Mouse (Mus musculus): ENCODE results near the gene Nipsnap1.

Nipsnap1 gene

DNA sequence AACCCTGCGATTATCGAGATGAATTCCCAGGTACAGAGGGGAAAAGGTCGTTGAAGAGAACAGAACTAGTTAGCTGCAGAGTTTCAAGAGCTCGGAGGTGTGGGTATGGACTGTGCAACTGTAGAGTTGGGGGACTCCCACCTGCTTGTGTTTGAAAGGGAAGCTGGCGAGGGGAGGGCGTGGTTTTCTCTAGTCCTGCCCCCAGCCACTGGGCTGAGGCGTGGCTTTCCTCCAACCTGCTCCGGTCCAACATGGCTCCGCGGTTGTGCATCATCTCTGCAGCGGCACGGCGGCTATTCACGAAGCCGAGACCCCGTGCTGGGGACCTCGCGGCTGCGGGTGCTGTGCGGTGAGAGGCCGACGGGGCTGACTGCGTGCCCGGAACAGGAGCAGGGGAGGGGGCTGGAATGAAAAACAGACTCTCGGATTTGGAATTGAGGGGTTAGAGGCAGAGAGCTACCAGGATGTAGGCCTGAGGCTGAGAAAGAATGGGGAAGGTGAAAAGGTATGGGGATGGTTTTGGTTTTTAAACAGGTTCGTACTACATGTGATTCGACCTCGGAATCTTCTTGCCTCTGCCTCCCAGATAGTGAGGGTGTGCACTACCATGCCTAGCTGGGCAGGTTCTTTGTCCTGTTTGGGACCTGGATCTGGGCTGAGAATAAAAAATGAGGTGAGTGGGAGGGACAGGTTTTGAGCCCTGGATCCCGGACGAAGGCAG is at the start of gene Nipsnap1:
Gene Nipsnap1 (plus strand): TSS at position 197 of the 721 bp plus-strand sequence.
- no peak for DNase-seq (ENCODE audit: extremely low spot score, low read depth, low spot score)

- DNase-seq (ENCODE audit: extremely low spot score, low read depth, low spot score): no peak
Measured at GRCm38 (mm10) chr11:4826152-4826778, 47.5 kb upstream of the Nipsnap1 start.

GRCm38 (mm10) chr11:4827340-4827739 is 46.4 kb upstream of the Nipsnap1 start:
- no peak for DNase-seq (ENCODE audit: extremely low spot score, low read depth, low spot score)

GRCm38 (mm10) chr11:4827916-4828315 is 45.8 kb upstream of the Nipsnap1 start:
- DNase-seq (ENCODE audit: extremely low spot score, low read depth, low spot score): no peak

GRCm38 (mm10) chr11:4831066-4831465 is 42.7 kb upstream of the Nipsnap1 start:
- DNase-seq (ENCODE audit: extremely low spot score, low read depth, low spot score): no peak

GRCm38 (mm10) chr11:4833295-4833939 is 40.3 kb upstream of the Nipsnap1 start:
- no peak for DNase-seq (ENCODE audit: extremely low spot score, low read depth, low spot score)

GRCm38 (mm10) chr11:4835436-4835835 is 38.3 kb upstream of the Nipsnap1 start:
- no peak for DNase-seq (ENCODE audit: extremely low spot score, low read depth, low spot score)

DNA sequence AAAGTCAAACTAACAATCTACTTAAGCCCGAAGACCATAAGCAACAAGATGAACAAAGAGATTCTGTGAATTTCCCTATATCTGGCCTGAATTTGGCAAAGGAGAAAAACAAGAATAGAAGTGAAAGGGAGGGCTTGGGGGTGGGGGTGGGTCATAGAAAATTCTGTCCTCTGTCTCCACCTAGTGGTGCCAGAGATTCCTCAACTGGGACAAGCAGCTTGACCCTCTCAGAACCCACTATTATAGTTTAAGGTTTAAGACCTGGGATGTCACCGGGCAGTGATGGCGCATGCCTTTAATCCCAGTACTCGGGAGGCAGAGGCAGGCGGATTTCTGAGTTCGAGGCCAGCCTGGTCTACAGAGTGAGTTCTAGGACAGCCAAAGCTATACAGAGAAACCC is 37.0 kb upstream of the Nipsnap1 start:
- DNase-seq (ENCODE audit: extremely low spot score, low read depth, low spot score): peak; percentile 28

- no peak for DNase-seq (ENCODE audit: extremely low spot score, low read depth, low spot score)
Measured at GRCm38 (mm10) chr11:4837342-4837741, 36.4 kb upstream of the Nipsnap1 start.

DNA sequence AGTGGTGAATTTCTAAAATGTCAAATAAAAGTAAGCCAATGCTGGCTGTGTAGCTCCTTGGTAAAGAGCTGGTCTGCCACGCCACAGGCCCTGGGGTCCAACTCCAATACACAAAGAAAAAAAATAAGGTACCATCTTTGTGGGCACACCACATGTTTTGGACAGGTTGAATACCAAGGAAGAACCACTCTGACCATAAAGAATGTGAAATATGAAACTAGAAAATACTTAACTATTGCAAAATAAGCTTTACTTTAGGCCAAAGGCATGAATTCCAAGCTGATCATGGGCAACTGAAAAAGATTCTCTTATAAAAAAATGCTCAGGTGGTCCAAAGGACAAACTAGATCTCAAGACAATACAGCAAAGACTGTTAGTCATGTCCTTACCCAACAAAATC is 35.5 kb upstream of the Nipsnap1 start:
- DNase-seq (ENCODE audit: extremely low spot score, low read depth, low spot score): no peak

GRCm38 (mm10) chr11:4840942-4841526 is 32.7 kb upstream of the Nipsnap1 start:
- DNase-seq (ENCODE audit: extremely low spot score, low read depth, low spot score): no peak

DNA sequence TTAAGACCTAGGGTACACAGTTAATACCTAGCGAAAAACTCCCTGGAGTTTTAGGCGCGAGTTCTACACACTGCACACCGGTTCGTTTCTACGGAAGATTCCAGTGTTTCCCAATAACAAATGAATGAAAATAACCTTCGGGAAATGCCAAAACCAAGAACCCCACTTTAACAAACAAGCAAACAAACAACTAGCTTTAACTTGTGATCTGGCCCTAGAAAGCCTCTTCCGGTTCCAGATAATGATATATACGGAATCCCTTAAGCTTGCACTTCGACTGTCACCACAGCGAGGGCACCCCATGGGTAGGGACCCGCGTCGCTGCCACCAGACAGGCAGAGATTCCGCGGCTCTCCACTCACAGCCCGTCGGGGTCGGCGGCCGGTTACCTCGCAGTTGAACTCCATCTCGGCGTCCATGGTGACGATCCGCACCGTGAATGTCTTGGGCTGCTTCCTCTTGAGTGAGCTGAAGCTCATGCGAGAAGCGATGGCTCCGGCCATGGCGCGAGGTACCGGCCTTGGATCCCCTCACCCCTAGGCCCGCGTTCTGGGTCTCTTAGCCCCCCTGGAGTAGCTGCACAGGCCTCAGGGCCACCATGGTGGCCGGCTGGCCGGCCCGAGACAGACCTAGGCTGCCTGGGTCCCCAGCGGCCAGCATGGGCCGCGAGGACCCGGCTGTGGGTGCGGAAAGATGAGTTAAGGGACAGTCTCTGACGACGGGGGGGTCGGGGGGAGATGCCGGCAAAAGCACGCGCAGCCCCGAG is 25.1 kb upstream of the Nipsnap1 start:
- no peak for DNase-seq (ENCODE audit: extremely low spot score, low read depth, low spot score)

- DNase-seq (ENCODE audit: extremely low spot score, low read depth, low spot score): peak; percentile 98
Measured at GRCm38 (mm10) chr11:4849258-4849943, 24.4 kb upstream of the Nipsnap1 start, which contains the start of gene Nf2. Nf2 (minus strand) TSS chr11:4849536.

GRCm38 (mm10) chr11:4850404-4850803 is 23.3 kb upstream of the Nipsnap1 start:
- DNase-seq (ENCODE audit: extremely low spot score, low read depth, low spot score): no peak

- no peak for DNase-seq (ENCODE audit: extremely low spot score, low read depth, low spot score)
Measured at GRCm38 (mm10) chr11:4853021-4853420, 20.7 kb upstream of the Nipsnap1 start.

DNA sequence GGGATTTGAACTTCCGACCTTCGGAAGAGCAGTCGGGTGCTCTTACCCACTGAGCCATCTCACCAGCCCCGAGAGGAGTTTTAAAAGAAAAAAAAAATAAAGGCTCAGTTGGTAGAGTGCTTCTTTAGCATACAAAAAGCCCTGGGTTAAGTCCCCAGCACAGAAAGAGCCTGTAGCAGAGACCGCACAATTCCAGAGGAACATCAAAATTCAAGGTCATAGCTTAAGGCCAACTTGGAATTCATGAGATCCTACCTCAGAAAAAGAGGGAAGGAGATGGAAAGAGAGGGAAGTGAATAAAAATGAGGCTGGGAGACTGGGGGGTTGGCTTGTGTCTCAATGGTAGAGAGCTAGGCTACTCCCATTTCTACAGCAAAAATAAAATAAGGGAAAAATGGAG is 19.6 kb upstream of the Nipsnap1 start:
- DNase-seq (ENCODE audit: extremely low spot score, low read depth, low spot score): no peak

DNA sequence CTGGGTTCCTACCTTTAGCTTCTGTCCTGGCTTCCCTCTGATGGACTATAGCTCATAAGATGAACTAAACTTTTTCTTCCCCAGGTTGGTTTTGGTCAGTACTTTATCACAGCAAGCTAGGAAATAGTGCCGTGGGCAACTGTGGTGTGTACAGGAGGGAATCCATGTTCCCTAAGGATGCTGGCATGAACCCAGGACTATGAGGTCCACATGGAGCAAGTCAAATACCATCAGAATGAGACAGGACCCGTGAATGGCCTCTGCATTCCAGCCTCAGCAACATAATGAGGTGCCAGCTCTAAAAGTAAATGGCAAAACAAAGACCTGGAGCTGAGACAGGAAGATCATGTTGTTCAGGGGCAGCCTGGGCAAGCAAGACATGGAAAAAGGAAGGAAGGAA is 15.3 kb upstream of the Nipsnap1 start:
- no peak for DNase-seq (ENCODE audit: extremely low spot score, low read depth, low spot score)

- DNase-seq (ENCODE audit: extremely low spot score, low read depth, low spot score): no peak
Measured at GRCm38 (mm10) chr11:4860986-4861385, 12.8 kb upstream of the Nipsnap1 start.

DNA sequence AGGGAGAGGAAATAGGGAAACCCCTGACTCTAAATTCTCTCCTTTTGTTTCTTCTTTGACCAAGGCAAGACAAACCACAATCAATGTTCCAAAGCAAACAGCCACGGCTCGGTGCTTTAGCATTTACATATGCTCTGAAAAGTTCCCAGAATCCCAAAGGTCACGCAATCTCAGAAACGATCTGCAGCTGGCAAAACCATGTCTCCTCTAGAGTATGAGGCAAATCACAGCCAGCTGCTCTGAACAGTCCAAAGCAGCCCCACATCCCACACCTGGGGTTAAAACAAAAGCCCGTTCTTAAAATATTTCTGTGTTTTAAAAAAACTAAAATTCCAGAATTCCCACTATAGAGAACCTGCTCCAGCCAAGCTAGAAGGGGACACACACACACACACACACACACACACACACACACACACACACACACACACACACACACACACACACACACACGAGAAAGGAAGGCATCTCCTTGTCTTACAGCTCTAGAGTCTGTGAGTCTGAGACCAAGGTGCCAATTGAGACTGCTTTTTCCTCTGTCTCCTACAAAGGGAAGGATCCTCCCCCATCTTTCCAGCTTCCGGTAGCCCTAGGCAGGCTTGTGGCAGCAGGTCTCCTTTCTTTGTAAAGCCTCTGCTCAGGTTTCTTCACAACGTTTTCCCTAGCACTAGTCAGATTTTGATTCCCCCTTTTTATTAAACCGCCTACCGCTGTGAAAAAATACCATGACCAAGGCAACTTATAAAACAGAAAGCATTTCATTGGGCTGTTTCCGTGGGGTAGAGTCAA is 11.7 kb upstream of the Nipsnap1 start:
- DNase-seq (ENCODE audit: extremely low spot score, low read depth, low spot score): no peak

DNA sequence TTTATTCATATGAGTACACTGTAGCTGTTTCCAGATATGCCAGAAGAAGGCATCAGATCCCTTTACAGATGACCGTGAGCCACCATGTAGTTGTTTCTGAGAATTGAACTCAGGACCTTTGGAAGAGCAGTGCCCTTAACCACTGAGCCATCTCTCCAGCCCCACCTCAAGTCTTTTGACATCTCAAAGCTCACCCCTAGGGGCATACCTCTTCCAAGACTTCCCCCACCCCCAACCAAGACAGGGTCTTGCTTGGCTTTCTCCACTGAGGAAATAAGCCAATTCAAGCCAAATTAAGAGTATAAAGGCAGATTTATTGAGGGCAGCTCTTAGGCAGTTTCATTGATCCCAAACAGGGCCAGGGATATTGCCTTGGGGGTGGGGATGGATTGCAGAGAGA is 11.0 kb upstream of the Nipsnap1 start:
- DNase-seq (ENCODE audit: extremely low spot score, low read depth, low spot score): no peak

Data from hindlimb bud, embryonic 11.5 days (tissue).